Mouse (Mus musculus): ENCODE data around the gene Med6.

Gene Med6

DNA sequence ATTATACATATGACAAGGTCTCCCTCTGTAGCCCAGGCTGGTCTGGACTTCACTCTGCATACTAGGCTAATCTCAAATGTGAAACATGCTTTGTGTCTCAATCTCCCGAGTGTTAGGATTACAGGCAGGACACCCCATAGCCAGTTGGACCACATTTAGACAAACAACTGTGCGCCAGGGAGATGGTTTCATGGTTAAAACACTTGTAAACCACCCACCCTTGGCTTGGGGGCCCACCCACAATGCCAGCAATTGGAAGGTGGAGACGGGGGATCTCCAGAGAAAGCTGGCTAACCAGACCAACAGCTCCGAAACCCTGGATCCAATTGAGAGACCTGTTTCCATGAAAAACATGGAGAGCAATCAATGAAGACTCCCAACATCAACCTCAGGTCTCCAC, 33.3 kb upstream of the Med6 start:
- TF ChIP-seq NANOG (IDR thresholded peaks at IDR 0.05; ENCODE audit: borderline replicate concordance, low read length) (no peak), POU5F1 (IDR thresholded peaks at IDR 0.05; ENCODE audit: borderline replicate concordance, low read length) (no peak), CTCF (conservative IDR thresholded peaks at IDR 0.05; ENCODE audit: low read length) (no peak)
- H3K4me3 ChIP-seq (replicated peaks; ENCODE audit: low read length), result no peak overlapping the region
- peaks cover 65% of the 10 kb centered on the region for H3K27me3 ChIP-seq (ENCODE audit: insufficient read depth, low read length)
- no peaks in the 10 kb centered on the region for H3K9me3 ChIP-seq (ENCODE audit: low read length)
- H3K4me1 ChIP-seq (replicated peaks; ENCODE audit: low read depth, low read length), result peaks cover 21% of the 10 kb centered on the region
- no peaks in the 10 kb centered on the region for H3K36me3 ChIP-seq (ENCODE audit: insufficient read depth, low read length)

DNA sequence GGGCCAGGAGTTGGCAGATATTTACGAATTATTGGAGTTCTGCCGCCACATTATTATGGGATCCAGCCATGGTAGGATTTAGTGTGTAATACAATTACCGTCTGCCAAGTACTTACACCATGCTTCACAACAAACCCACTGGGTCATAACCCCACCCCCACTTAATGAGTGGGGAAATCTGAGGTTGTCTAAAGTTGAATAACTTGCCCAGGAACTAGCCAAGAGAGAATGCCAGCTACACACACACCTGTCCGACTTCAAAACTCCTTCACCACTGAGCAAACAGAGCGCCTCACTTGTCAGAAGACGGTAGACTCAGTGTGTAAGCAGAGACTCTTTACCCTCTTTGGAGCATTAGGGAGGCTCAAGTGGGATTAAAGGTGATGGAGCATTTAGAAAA, 32.6 kb upstream of the Med6 start:
- no peak overlapping the region for H3K4me3 ChIP-seq (replicated peaks; ENCODE audit: low read length)
- TF ChIP-seq POU5F1 (IDR thresholded peaks at IDR 0.05; ENCODE audit: borderline replicate concordance, low read length) (no peak), CTCF (conservative IDR thresholded peaks at IDR 0.05; ENCODE audit: low read length) (no peak), NANOG (IDR thresholded peaks at IDR 0.05; ENCODE audit: borderline replicate concordance, low read length) (no peak)
- peaks cover 14% of the 10 kb centered on the region for H3K4me1 ChIP-seq (replicated peaks; ENCODE audit: low read depth, low read length)
- peaks cover 58% of the 10 kb centered on the region for H3K27me3 ChIP-seq (ENCODE audit: insufficient read depth, low read length)
- no peaks in the 10 kb centered on the region for H3K9me3 ChIP-seq (ENCODE audit: low read length)
- H3K36me3 ChIP-seq (ENCODE audit: insufficient read depth, low read length), result no peaks in the 10 kb centered on the region

DNA sequence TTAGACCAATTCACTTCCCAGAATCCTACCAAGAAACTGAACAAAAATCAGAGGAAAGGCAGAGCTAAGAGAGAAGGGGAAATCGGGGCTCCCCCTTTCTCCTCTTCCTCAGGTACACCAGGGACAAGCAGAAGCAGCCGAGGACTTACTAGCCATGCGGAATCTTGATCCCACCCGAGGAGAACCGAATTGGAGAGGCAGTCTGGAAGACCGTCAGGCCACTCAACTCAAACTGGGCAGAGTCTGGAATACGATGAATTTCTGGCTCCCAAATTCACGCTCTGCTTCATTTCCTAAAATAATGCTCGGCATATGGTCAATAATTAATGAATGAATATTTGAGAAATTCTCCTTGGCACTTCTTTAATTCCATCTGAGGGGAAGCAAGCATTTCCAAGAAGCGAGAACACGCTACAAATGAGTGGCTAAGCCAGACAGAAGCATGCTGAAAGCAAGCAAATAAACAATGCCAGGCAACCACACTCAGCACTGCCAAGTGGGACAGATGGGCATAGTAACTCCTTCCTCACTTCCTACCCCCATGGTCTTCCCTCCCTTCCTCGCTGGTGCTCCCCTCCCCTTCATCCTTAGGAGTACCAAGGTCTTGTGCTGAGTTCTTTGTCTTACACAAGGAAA, 31.5 kb upstream of the Med6 start:
- Histone ChIP-seq H3K9me3 (ENCODE audit: low read length) (no peaks in the 10 kb centered on the region), H3K27me3 (ENCODE audit: insufficient read depth, low read length) (peaks cover 52% of the 10 kb centered on the region), H3K4me1 (replicated peaks; ENCODE audit: low read depth, low read length) (peaks cover 7% of the 10 kb centered on the region; the same call in 1 of the 2 replicates), H3K4me3 (replicated peaks; ENCODE audit: low read length) (no peak overlapping the region), H3K36me3 (ENCODE audit: insufficient read depth, low read length) (no peaks in the 10 kb centered on the region)
- TF ChIP-seq CTCF (conservative IDR thresholded peaks at IDR 0.05; ENCODE audit: low read length) (no peak), NANOG (IDR thresholded peaks at IDR 0.05; ENCODE audit: borderline replicate concordance, low read length) (no peak), POU5F1 (IDR thresholded peaks at IDR 0.05; ENCODE audit: borderline replicate concordance, low read length) (no peak)

DNA sequence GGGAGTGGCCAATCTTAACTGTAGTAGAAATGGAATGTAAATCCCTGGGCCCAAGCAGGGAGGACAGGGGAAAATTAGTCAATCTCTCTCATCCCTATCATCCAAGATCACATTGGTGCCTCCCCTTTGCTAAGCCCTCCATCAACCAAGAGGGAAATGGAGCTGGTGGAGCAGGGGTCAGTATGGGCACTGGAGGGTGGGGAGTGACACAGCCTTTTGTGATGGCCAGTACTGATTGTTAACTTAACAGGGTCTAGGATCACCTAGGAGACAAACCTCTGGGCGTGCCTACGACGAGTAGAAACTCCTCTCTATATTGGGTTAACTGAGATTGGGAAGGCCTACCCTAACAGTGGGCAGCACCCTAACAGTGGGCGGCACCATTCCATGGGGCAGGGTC, 28.6 kb upstream of the Med6 start:
- Histone ChIP-seq H3K36me3 (ENCODE audit: insufficient read depth, low read length) (no peaks in the 10 kb centered on the region), H3K4me1 (replicated peaks; ENCODE audit: low read depth, low read length) (no peaks in the 10 kb centered on the region), H3K4me3 (replicated peaks; ENCODE audit: low read length) (no peak overlapping the region), H3K27me3 (ENCODE audit: insufficient read depth, low read length) (peaks cover 32% of the 10 kb centered on the region), H3K9me3 (ENCODE audit: low read length) (no peaks in the 10 kb centered on the region)
- no peak for TF ChIP-seq CTCF (conservative IDR thresholded peaks at IDR 0.05; ENCODE audit: low read length)
- no peak for TF ChIP-seq POU5F1 (IDR thresholded peaks at IDR 0.05; ENCODE audit: borderline replicate concordance, low read length)
- TF ChIP-seq NANOG (IDR thresholded peaks at IDR 0.05; ENCODE audit: borderline replicate concordance, low read length), result no peak

DNA sequence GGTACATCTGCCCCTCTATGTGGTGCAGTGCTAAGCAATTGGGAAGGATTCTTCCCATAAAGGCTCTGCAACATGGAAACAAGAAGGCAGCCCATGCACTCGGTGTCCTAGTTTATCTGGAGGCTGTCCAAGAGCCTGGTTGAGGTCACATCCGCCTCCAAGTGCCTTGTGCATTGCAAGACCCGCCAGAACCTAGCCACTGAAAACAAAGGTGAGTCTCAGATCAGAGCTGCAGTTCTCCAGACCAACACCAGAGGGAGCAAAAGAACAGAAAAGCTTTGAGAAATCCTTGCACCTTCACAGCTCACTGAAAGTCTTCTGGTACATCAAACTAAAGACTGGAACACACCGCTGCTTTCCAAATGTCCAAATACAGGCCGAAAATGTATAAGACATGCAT, 24.5 kb upstream of the Med6 start:
- no peak overlapping the region for H3K4me3 ChIP-seq (replicated peaks; ENCODE audit: low read length)
- H3K27me3 ChIP-seq (ENCODE audit: insufficient read depth, low read length), result peaks cover 20% of the 10 kb centered on the region
- H3K9me3 ChIP-seq (ENCODE audit: low read length), result no peaks in the 10 kb centered on the region
- peak; percentile 89 for TF ChIP-seq CTCF (conservative IDR thresholded peaks at IDR 0.05; ENCODE audit: low read length)
- TF ChIP-seq NANOG (IDR thresholded peaks at IDR 0.05; ENCODE audit: borderline replicate concordance, low read length), result no peak
- H3K36me3 ChIP-seq (ENCODE audit: insufficient read depth, low read length), result no peaks in the 10 kb centered on the region
- H3K4me1 ChIP-seq (replicated peaks; ENCODE audit: low read depth, low read length), result no peaks in the 10 kb centered on the region

DNA sequence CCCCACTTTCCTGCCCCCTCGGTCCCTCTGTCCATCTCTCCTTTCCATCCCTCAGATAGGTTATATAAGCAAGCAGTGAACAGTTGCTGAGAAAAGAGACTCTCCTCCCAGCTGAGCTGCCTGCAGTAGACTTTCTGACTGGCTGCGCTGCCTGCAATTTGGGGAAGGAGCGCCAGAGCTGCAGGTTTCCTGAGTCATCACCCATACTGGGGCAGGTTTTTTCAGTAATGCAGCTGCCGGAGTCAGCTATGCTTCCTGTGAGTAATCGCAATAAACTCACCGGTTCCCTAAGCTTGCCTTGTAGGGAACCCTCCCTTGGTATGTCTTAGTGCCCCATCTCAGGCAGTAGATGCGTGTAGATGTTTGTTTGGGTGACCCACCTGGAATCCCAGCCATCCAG, 22.2 kb upstream of the Med6 start:
- Histone ChIP-seq H3K27me3 (ENCODE audit: insufficient read depth, low read length) (peaks cover 18% of the 10 kb centered on the region), H3K4me3 (replicated peaks; ENCODE audit: low read length) (no peak overlapping the region), H3K4me1 (replicated peaks; ENCODE audit: low read depth, low read length) (no peaks in the 10 kb centered on the region), H3K9me3 (ENCODE audit: low read length) (no peaks in the 10 kb centered on the region), H3K36me3 (ENCODE audit: insufficient read depth, low read length) (no peaks in the 10 kb centered on the region)
- no peak for TF ChIP-seq CTCF (conservative IDR thresholded peaks at IDR 0.05; ENCODE audit: low read length)
- no peak for TF ChIP-seq NANOG (IDR thresholded peaks at IDR 0.05; ENCODE audit: borderline replicate concordance, low read length)
- TF ChIP-seq POU5F1 (IDR thresholded peaks at IDR 0.05; ENCODE audit: borderline replicate concordance, low read length), result no peak

DNA sequence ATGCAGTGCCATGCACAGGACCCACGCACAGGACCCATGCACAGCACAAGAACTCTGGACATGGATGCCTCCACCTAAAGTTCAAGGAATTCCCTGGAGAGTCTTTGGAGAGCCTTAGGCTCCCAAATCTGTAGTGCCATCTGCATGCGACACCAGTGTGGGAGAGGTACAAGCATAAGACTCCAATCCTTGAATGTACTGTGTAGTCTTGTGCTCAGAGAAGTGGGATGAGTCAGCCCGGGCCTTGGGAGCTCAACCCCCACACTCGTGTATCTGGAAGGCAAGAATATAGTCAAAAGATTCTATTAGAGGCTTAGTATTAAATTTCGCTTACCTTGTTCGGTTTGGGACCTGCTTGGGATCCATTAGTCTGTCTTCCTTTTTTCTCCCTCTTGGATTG, 21.0 kb upstream of the Med6 start:
- H3K27me3 ChIP-seq (ENCODE audit: insufficient read depth, low read length), result peaks cover 21% of the 10 kb centered on the region
- TF ChIP-seq CTCF (conservative IDR thresholded peaks at IDR 0.05; ENCODE audit: low read length) (no peak), NANOG (IDR thresholded peaks at IDR 0.05; ENCODE audit: borderline replicate concordance, low read length) (no peak), POU5F1 (IDR thresholded peaks at IDR 0.05; ENCODE audit: borderline replicate concordance, low read length) (no peak)
- no peak overlapping the region for H3K4me3 ChIP-seq (replicated peaks; ENCODE audit: low read length)
- no peaks in the 10 kb centered on the region for H3K9me3 ChIP-seq (ENCODE audit: low read length)
- no peaks in the 10 kb centered on the region for H3K4me1 ChIP-seq (replicated peaks; ENCODE audit: low read depth, low read length)
- no peaks in the 10 kb centered on the region for H3K36me3 ChIP-seq (ENCODE audit: insufficient read depth, low read length)

DNA sequence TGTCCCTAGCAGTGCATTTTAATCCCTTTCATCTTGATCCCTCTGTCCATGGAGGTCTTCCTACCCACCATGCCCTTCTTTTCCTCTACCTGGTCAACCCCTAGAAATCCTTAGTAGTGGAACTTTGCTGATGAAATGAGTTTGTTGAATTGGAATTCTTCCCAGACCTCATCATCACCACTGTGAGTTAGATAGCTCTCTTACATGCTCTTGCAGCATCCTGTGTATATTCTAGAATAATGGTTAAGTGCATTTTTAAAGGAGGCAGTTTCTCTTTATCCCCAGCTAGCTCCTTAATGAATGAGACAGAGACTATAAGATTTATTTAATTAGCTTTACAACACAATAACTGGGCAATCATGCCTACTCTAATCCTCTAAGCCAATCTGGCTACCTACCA, 14.6 kb upstream of the Med6 start:
- no peaks in the 10 kb centered on the region for H3K36me3 ChIP-seq (ENCODE audit: insufficient read depth, low read length)
- no peaks in the 10 kb centered on the region for H3K4me1 ChIP-seq (replicated peaks; ENCODE audit: low read depth, low read length)
- TF ChIP-seq NANOG (IDR thresholded peaks at IDR 0.05; ENCODE audit: borderline replicate concordance, low read length) (no peak), POU5F1 (IDR thresholded peaks at IDR 0.05; ENCODE audit: borderline replicate concordance, low read length) (no peak), CTCF (conservative IDR thresholded peaks at IDR 0.05; ENCODE audit: low read length) (no peak)
- no peak overlapping the region for H3K4me3 ChIP-seq (replicated peaks; ENCODE audit: low read length)
- H3K27me3 ChIP-seq (ENCODE audit: insufficient read depth, low read length), result peaks cover 8% of the 10 kb centered on the region; the same call in 1 of the 2 replicates
- H3K9me3 ChIP-seq (ENCODE audit: low read length), result peaks cover 10% of the 10 kb centered on the region
